Mouse (Mus musculus): ENCODE measurements at regions not wholly inside any gene's neighbourhood (a gene's known extent, or its start where the extent isn't known, plus 50 kb on each side); places are given as distances from the start of the nearest gene placed in this dataset.
A peak's percentile ranks its signal among the peaks of the same experiment; 100 is the strongest.

DNA sequence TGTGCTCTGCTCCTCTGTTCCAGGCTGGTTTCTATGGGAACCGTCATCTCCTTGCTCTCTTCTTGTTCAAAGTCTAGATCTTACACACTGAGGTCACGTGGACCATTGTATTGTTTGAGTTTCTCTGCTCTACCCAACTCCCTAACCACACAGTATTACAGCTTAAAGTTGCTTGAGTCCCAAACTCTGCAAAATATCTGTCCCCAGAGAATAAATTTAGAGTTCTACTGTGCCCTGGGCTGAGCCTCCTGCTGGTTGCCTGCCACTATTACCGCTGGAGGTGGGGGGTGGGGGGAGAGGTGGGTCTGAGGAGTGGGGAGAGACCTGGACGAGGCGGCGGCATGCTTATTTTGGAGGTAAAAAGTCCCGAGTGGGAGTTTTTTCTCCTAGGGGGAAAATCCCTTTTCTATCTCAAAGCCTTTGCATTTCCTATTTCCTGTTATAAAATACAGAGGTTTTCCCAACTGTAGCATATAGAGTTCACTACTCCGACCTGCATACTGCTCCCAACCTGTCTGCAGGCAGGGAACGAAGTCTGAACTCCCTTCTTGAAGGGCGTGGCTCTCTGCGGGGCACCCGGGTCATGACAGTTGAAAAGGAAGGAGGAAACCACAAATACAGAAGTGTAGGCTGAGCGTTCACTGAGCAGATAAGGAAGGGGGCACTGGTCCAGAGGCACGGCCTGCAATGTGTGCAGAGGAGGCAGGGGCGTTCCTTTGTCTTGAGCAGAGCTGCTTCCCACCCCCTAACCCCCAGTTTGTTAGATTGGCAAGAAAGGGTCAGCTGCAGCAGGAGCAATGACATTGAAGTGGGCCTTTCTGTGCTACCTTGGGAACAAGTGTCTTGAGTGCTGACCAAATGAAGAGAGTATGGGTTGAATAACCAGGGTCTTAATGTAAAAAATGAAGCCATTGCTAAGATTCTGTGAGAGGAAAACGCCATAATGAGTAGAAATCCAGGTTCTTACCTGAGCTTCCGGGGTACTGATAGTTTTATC, 188.7 kb downstream of the Akap7 start:
- peak in 1 of 2 experiments; percentile 6 for DNase-seq
- intact Hi-C loops (cut with DNase I), result no loop called here

DNA sequence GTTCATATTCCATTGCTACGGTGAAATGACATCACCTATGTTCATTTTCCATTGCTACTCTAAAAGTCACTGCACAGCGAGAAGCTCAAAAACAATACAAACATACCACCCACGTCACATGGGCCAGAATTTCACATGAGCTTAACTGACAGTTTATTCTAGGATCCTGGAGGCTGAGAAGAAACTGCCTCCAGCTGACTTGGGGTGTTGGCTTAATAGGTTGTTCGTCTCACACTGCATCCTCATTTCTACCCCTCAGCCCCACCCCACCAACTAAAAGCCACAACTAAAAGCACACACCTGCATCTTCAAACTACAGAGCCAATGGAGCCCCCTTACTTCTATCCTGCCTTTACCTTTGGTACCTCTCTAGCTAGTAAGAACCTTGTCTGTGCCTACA, 187.0 kb upstream of the Arg1 start:
- intact Hi-C loops (cut with DNase I), result no loop called here
- DNase-seq, result no peak

DNA sequence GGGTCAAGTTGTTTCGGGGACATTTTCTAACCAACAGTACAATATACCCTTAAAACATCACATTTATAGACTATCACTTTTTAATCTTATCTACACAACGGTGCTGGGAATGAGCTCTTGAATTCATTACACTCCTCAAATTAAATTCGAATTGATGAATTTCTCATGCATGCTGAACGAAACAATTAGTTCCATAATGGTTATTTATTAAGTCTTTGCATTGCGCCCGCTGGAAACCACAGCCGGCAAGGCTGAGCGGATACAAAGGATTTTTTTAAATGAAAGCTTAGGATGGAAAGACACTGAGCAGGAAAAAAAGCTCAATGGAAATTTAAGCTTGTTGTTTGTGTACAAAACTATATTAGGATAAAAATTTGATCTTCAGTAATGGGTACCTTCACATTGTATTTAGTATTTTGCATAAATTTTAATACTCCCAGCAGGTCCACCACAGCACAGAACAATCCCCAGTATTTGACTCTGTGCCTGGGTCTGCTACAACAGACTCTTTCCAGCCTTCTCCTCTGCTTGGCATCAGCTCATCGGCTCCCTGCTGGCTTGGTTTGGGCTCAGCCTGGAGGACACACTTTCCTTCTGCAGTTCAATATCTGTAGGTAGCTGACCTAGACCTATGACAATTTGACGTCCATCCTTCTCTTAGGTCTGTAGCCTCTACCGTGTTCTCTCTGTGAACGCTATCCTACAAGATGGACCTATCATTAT, 185.3 kb upstream of the Arg1 start:
- intact Hi-C loops (cut with DNase I), result loop anchor here (2.0 kb wide), 1 partner anchor 18 kb away; no protein-coding TSS in a partner anchor

DNA sequence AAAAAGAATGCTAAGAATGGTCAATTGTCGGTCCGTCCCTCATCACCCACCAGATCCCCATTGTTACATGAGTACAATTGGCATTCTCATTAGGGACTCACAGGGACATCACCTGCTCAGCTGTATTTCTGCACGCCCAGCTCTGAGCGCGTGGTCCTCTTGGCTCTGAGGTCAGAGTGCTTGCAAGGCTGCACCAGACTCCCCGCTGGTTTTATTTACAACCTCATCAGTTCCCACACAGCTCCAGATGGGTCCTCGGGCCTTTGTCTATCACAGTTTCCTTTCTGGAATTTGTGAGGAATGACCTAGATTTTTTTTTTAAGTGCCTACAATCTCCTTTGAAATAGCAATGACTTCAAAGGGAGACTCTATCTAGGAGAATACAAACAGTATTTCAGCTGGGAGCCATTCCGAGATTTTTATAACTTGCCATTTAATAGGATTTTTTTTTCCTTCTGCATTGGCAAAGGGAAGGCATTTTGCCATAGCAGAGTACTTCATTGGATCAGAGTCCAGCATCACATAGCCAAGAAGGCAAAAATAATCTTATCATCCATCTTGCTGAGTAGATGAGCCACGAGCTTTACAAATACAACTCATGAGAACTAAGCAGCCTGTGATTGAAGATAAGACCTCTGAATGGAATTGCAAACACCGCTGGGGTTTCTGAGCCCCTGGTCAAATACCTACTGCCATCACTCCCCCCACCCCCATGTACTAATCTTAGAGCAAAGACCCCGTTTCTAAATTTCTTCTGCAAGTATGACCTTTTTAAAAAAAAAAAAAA, 184.5 kb upstream of the Arg1 start:
- intact Hi-C loops (cut with DNase I), result loop anchor here (2.0 kb wide), 1 partner anchor 17 kb away; no protein-coding TSS in a partner anchor
- no peak for DNase-seq

More for the DNA sequence above, 185.3 kb upstream of the Arg1 start:
- DNase-seq, result no peak

DNA sequence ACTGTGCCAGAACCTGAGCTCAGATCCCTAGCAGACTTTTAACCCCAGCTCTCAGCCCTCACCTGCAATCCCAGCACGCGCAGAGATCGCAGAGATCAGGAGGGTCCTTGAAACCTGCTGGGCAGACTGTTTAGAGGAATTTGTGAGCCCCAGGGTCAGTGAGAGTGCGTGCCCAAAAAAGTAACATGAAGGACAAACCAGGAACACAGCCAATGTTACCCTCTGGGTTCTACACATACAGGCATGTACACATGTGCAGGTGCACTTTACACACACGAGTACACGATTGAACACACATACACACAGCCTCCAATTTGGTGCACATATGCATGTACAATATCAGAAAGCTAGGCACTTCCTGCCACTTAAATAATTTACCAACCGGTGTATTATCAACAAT, 183.9 kb upstream of the Arg1 start:
- intact Hi-C loops (cut with DNase I), result no loop called here
- DNase-seq, result no peak

DNA sequence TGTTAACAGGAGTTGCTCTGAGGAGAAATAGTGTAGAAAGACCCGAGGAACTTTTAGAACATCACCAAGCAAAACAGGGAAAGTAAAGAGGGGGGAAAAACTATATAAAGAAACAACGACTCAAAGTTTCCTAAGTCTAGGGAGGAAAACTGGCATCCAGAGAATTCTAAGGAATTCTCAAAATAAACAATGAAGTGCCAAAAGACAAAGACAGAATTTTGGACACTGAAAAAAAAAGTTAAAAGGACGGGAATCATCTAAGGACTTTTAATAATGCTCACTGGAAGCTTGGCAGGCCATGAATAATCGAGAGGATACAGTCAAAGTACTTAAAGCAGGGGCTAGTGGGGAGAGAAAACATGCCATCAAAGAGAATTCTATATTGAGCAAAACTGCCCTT, 170.8 kb upstream of the Arg1 start:
- intact Hi-C loops (cut with DNase I), result no loop called here
- no peak for DNase-seq

DNA sequence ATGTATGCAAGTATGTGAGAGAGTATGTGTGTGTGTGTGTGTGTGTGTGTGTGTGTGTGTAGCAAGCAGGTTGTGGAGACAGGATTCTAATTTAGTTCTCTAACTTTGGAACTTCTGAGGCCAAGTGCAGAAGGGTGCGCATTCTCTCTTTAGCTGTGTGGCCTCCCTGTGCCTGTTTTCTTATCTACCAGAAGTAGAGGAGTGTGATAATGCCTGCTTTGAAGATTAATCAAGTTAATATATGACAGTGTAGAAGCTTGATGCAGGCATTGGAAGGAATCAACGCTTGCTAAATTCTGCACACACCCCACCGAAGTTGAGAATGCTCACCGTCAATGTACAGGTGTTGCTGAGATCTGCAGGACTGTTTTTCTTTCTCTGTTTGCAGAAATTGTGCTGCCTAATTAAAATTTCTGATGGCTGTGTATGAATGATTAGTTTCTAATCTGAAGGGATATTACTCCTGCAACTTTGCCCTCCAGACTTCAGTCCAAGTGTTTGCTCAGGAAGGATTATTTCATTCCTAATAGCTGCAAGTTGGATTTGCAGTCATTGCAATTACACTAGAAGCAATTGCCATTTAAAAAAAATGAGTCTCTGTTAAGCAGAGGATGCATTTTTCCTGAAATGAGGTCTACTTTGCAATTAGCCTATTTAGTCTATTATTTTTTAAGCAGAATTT, 162.6 kb upstream of the Arg1 start:
- no peak for DNase-seq
- intact Hi-C loops (cut with DNase I), result no loop called here

DNA sequence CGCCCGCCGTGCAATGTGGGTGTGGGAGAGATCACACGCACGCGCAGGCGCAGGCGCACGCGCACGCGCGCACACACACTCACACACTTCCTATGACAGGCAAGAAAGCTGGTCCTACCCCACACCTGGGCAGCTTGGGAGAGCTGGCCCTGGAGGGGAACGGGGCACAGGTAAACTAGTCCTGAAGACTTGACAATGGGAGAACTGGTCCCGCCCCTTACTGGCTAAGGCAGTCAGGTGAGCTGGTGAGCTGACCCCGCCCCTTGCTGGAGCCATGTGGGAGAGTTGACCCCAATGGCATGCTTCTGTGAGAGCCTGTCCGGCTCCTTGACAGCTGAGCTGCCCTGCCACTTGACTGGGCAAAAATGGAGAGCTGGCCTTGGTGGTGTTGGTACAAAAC, 159.5 kb upstream of the Arg1 start:
- no peak for DNase-seq
- intact Hi-C loops (cut with DNase I), result no loop called here

DNA sequence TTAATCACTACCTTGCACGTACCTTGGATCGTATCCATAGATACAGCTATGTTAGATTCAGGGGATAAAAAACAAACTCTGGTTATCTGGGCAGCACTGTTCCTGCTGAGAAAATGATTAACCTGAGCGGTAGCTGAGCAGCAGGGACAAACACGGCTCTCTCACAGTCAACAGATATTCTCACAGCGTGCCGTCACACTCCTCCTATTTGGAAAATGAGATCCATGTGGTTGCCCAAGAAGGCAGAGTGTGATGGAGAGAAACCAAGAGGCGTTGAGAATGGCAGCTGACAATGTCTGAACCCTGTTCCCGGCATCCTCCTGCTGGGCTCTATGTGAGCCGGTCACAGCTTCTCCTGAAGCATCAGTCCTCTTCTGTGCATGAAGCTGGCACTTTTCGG, 155.6 kb upstream of the Arg1 start:
- intact Hi-C loops (cut with DNase I), result no loop called here
- no peak for DNase-seq

DNA sequence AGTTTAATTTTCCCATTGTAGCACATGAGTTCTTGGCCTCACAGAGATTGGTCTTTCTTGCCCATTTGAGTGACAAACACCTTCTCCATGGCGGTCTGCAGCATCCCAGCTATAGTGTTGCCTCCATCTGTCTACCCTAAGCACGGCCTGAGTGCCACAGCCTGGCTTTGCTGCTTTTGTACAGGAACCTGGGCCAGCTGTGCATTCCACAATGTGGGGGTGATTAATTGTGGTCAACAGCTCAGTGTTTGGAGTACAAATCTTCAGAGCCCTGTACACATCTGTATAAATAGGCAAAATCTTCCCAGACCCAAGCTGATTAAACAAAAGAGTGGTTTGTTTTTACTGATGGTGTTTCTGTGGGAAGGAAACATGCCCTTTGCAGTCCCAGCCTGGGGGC, 145.3 kb upstream of the Arg1 start:
- no peak for DNase-seq
- intact Hi-C loops (cut with DNase I), result no loop called here

DNA sequence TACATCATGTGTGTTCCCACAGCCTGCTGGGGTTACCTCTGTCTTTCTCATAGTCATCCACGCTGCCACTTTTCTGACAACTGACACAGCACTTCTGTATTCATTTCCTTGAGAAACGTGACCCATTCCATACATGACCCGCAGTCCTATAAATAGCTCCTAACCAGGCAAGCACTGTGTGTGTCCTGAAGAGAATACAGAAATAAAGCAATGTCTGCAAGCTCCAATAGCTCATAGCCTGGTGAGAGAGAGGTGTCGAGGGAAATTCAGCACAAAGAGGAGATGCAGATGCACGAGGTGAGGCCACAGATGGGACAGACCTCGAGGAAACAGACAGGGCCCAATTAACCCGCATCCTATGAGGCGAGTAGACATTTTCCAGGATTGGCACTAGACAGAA, 141.0 kb upstream of the Arg1 start:
- DNase-seq, result no peak
- intact Hi-C loops (cut with DNase I), result no loop called here

DNA sequence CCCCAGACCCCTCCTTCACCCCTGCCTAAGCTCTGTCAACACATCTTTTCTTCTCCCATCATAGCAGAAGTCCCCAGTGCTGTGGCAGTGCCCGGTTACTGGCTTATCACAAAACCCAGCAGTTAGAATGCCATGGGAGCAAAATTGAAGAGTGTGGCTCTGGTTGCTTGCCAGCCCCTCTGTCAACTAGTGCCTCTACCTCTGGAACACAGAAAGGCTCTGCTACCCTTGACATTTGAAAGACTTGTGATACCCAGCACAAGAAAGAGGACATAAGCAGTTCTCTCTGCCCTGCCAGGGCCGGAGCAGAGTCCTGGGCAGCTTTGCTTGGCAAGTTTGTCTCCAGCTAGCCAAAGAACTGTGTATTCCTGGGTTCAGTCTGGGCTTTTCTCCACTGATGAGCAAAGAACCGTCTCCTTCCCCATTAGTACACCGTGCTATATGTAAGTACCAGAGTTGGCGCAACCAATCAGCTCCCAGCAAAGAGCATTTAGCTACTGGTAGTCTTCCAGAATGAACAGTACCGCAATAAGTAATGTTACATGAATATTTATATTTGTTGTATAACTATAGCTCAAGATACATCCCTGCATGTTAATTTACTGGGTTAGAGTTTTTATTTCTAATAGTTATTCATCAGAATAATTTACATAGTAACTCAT, 137.5 kb upstream of the Arg1 start:
- intact Hi-C loops (cut with DNase I), result no loop called here
- DNase-seq, result no peak

DNA sequence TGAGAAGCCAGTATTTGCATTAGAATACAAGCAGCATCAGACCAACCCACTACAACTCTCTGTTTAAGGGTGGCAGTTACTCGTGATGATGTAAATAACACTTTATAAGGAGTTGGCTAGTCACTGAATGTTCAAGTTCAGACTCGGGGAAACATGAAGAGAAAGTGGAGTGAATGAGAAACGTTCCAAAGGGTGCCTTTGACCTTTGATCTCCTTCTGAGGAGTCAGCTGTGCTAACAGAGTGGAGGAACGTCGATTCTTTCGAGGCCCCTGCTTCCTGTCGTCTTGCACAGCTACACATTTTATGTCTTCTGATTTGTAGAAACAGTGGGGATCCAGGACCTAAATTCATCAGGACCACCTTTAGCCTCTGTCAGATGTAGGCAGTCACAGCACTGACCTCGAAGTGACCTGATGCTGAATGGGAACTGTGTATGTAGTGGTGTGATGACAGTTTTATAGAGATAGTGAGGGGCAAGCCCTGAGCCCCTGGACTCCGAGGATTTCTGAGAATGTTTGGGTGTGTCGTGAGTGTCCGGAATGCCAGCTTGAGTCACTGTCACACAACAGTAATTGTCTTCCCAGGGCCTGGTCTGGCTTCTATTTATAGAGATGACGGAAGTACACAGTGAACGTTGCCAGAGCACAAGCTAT, 134.2 kb upstream of the Arg1 start:
- intact Hi-C loops (cut with DNase I), result no loop called here
- DNase-seq, result no peak

DNA sequence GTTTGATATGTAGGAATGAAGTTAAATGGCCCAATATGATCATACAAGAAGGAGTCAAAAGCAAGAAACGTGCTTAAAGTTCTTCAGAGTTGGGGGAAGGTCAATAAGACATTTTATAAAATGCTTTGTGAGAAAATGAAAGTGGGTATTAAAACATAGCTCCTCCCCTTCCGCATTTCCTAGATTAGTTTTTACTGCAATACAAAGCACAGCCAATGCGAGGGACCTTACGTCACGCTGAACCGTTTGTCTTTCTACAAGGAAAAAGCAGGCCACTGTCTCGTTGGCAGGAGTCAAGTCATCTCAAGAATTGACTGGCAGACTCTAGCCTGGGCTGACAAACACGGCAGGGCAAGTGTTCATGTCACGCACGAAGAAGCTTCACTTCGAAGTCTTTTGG, 131.4 kb upstream of the Arg1 start:
- DNase-seq, result no peak
- intact Hi-C loops (cut with DNase I), result no loop called here

DNA sequence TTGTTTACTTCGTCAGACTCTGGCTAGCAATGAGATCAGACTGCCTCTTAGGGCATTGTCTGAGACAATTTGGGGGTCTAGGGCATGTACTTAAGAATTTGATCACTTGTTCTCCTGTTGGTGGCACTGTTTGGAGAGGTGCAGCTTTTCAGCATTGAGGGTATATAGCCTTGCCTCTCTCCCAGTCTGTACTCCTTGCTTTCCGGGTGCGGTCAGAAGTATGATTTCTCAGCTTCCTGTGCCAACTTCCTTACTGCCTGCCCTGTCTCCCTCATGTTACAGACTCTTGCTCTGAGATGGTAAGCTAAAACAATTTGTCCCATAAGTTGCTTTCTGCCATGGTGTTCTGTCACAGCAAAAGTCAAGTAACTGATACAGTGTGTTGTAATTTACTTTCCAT, 124.7 kb upstream of the Arg1 start:
- DNase-seq, result no peak
- intact Hi-C loops (cut with DNase I), result no loop called here

DNA sequence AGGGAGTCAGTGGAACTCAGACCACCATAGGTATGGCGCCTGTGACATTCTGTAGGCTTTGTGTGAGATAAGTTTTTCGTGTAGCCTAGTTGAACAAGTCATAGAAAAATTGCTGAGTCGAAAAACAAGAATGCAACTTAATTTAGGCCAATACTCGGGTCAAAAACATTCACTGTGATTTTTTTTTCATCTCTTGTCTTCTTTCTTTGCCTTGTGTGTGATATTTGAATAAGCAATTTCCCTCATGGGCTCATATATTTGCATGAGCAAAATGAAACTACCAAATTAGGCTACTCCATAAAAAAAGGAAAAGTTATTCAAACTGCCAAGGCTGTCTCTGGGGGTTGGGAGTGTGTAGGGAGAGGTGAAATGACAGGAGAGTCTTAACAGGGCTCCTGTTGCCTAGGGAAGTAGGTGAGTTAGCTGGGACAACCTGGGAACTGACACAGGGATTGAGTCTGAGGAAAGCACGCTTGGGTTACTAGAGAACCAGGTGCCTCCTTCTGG, 124.1 kb upstream of the Arg1 start:
- intact Hi-C loops (cut with DNase I), result no loop called here
- DNase-seq, result no peak

DNA sequence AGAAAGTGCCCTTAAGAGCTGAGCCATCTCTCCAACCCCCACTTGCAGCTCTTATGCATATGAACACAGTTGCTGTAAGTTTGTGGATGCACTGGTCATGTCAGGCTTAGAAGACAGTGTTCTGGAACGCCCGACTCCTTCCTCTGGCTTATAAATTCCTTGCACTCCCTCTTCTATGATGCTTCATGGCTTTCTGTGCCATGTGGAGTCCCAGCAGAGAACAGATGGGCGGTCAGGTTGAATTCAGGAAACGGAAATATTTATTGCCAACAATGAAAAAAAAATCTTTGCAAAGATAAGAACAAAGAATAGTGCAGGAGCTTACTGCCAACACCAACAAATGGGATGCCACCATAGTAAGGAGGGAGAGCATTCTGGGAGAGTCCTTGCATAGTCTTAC, 113.9 kb upstream of the Arg1 start:
- intact Hi-C loops (cut with DNase I), result no loop called here
- DNase-seq, result no peak

DNA sequence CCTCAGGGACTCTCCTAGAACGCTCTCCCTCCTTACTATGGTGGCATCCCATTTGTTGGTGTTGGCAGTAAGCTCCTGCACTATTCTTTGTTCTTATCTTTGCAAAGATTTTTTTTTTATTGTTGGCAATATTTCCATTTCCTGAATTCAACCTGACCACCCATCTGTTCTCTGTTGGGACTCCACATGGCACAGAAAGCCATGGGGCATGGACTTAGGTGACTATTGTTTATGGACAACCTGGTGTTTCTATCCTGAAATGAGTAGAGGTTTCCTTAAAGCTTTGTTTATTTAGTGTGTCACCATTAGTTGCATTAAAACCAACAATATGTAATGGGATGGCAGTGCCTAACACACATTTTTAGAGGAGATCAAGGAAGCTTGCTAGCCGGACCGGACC, 112.6 kb upstream of the Arg1 start:
- no peak for DNase-seq
- intact Hi-C loops (cut with DNase I), result no loop called here

DNA sequence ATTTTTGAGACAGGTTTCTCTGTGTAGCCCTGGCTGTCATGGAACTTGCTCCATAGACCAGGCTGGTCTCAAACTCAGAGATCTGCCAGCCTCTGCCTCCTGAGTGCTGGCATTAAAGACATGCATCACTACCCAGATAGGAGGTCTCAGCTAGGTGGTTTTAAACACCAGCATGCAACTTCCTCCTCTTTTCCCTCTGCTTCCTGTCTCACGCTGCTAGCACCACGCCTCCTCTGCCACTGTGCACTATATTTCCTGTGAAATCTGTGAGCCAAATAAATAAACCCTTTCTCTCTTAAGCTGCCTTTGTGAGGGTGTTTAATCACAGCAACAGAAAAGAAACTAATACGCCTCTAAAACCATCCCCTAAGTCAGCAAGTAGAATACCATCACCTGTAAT, 109.6 kb upstream of the Arg1 start:
- no peak for DNase-seq
- intact Hi-C loops (cut with DNase I), result no loop called here

Measured in heart, postnatal 14 days (tissue).